Mouse (Mus musculus) brown adipose tissue, adult 24 weeks (tissue): ENCODE results near the gene Thsd7b. TPM values are rescaled to one million over a fixed set of nuclear protein-coding genes. Genes with fewer than 3 reads are reported as not detected.

Source experiments
- H3K27ac ChIP-seq: fragments of 200-500 bp; replicated peaks from 2 replicates; pipeline ENCODE4 v1.5.1; 2012; ENCODE audit warnings: low read depth, mild to moderate bottlenecking, low read length
- H3K4me1 ChIP-seq: fragments of 200-500 bp; 2 replicates; pipeline ENCODE4 v1.6.1; 2012; ENCODE audit warnings: low read length, mixed read lengths; ENCODE audit not compliant: control insufficient read depth, insufficient read depth, insufficient read length
- H3K4me3 ChIP-seq: fragments of 200-500 bp; 2 replicates; pipeline ENCODE4 v1.5.1; 2012; ENCODE audit warnings: low read depth, mild to moderate bottlenecking, low read length, moderate library complexity; ENCODE audit not compliant: insufficient read depth
- polyA plus RNA-seq: library from polyadenylated mRNA; stranded (reverse); fragments of >200 nt; gene quantifications from 2 replicates; pipeline ENCODE4 v1.2.4, GENCODE M21; 2012; ENCODE audit not compliant: missing spikeins, insufficient read depth, insufficient read length

Thsd7b gene
- polyA plus RNA-seq, 1 experiment: not detected

DNA sequence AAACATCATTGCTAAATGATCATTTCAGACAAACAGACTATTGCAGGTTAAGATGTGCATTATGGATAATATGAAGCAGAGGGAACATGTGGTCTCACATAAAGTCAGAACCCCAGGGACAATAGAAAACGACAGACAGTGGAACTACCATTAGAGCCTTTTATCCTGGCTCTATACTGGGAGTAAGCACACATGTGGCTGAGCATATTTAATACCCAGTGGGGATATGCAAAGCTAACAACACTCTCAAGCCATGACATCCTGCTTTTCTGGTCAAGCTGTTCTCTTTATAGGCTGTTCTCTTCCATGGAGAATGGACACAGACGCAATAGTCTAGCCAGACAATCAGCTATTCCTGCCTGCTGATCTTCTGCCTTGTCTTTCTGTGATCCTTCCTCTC, 191.3 kb downstream of the Thsd7b start:
- no peak overlapping the region for H3K4me3 ChIP-seq
- no peaks in the 10 kb centered on the region for H3K4me1 ChIP-seq
- no peak overlapping the region for H3K27ac ChIP-seq

GRCm38 (mm10) chr1:129473504-129473903, 200.4 kb downstream of the Thsd7b start:
- Histone ChIP-seq H3K27ac (no peak overlapping the region), H3K4me1 (no peaks in the 10 kb centered on the region), H3K4me3 (no peak overlapping the region)

DNA sequence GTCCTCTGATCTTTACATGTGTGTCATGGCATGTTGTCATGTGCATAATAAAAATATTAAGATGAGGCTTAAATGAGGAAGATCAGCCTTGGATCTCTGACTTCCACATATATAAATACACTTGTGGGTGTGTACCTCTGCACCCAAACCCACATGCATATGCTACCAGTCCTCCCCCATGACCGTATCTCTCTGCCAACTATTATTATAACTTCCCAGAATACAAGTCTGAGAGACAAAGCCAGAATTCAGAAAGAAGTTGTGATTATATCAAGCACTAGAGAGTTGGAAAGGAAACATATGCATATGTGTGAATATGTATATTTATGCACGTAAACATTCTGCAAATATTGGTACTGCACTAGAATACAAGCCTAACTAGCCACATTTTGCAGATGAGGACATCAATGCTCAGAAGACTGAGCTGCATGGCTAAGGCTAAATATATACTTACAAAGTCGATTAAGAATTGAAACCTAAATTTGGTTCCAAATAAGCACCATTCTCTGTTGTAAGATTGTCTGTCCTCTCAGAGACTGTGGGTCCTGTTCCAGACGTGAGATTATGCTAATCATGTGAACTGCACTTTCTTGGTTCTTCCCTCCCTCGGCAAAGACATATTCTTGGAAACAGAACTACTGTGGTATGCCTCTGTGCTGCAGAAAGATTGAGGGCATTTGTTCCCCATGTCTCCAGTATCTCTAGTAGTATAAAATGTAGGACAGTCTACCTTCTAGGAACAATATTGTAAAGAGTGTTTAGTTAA, 211.3 kb downstream of the Thsd7b start:
- no peak overlapping the region for H3K4me3 ChIP-seq
- no peaks in the 10 kb centered on the region for H3K4me1 ChIP-seq
- no peak overlapping the region for H3K27ac ChIP-seq

DNA sequence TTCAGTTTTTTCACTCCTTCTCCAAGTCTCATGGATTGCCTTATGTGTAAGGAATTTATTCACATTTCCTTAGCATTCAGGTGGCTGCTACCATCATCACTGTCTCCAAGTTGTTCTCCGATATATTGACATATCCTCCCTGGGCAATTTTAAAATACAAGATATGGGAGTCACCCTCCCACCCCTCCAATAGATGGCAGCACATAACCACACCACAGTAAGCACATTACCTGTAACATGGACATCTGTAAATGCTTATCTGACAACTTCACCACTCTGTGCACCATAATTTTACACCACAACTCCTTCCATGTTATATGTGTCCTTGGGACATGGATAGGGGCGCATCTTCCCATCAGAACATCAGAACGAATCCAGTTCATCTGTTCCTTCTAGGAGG, 218.0 kb downstream of the Thsd7b start:
- Histone ChIP-seq H3K4me1 (no peaks in the 10 kb centered on the region), H3K4me3 (no peak overlapping the region), H3K27ac (no peak overlapping the region)

GRCm38 (mm10) chr1:129493929-129494328, 220.8 kb downstream of the Thsd7b start:
- no peaks in the 10 kb centered on the region for H3K4me1 ChIP-seq
- no peak overlapping the region for H3K27ac ChIP-seq
- no peak overlapping the region for H3K4me3 ChIP-seq

DNA sequence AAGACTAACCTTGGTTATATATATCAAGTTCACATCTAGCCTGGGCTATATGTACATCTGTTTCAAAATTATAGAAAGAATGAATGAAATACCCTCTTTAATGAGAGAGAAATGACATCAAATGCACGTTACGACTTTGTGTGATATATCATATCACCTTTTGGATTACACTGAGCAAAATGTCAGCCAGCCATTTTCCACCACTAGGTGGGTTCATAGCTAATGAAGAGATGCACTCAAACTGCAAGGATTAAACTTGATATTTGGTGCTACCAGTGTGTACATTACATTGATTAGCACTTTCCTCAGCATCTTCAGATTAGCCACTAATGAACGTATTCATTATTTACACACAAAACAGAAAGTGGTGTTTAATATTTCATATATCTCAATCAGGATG, 228.6 kb downstream of the Thsd7b start:
- Histone ChIP-seq H3K4me3 (no peak overlapping the region), H3K4me1 (no peaks in the 10 kb centered on the region), H3K27ac (no peak overlapping the region)

- H3K27ac ChIP-seq: no peak overlapping the region
- no peaks in the 10 kb centered on the region for H3K4me1 ChIP-seq
- no peak overlapping the region for H3K4me3 ChIP-seq
These were observed 243.3 kb downstream of the Thsd7b start for GRCm38 (mm10) chr1:129516379-129516778.

DNA sequence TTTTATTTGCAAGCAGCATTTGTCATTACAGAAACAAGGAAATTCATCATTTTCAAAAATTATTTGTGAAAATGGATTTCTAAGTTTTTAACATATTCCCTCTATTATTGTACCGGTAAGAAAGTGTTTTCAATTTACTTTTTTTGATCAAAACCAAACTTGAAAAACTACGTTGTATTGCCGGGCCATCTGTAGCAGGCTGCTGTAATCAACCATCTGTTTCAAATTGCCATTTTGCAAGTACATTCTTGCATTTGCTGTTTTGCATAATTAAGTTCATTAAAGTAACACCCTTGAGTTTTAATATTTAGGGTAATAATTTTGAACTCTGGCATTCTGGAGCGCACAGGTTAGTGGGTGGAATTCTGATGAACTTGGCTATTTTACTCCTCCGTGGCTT, 246.6 kb downstream of the Thsd7b start:
- Histone ChIP-seq H3K27ac (no peak overlapping the region), H3K4me1 (no peaks in the 10 kb centered on the region), H3K4me3 (no peak overlapping the region)

DNA sequence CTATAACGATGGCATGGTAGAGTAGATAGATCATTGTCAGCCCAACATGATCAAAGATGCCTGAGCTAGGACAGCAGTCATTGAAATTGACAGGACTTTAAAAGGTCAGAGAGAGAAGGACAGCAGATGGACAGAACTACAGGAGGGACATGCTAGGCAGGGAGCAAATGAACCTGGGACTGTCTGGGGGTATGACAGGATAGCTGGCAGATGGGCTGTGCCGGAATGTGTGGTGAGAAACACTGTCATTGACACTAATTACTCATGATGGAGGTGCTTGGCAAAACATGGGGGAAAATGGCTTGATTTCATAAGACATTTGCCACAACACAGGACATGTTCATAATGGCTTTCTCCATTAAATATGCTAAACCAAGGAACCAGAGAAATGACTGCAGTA, 253.9 kb downstream of the Thsd7b start:
- Histone ChIP-seq H3K4me3 (no peak overlapping the region), H3K4me1 (no peaks in the 10 kb centered on the region), H3K27ac (no peak overlapping the region)

- no peak overlapping the region for H3K4me3 ChIP-seq
- no peak overlapping the region for H3K27ac ChIP-seq
- no peaks in the 10 kb centered on the region for H3K4me1 ChIP-seq
These were observed 259.1 kb downstream of the Thsd7b start for GRCm38 (mm10) chr1:129532206-129532605.

GRCm38 (mm10) chr1:129538508-129538907, 265.4 kb downstream of the Thsd7b start:
- Histone ChIP-seq H3K4me3 (no peak overlapping the region), H3K27ac (no peak overlapping the region), H3K4me1 (no peaks in the 10 kb centered on the region)

- no peaks in the 10 kb centered on the region for H3K4me1 ChIP-seq
- H3K4me3 ChIP-seq: no peak overlapping the region
- no peak overlapping the region for H3K27ac ChIP-seq
These were observed 265.9 kb downstream of the Thsd7b start for GRCm38 (mm10) chr1:129538970-129539369.

GRCm38 (mm10) chr1:129540751-129541150, 267.6 kb downstream of the Thsd7b start:
- H3K27ac ChIP-seq: no peak overlapping the region
- H3K4me3 ChIP-seq: no peak overlapping the region
- no peaks in the 10 kb centered on the region for H3K4me1 ChIP-seq

GRCm38 (mm10) chr1:129542563-129543146, 269.6 kb downstream of the Thsd7b start:
- Histone ChIP-seq H3K27ac (no peak overlapping the region), H3K4me3 (no peak overlapping the region), H3K4me1 (no peaks in the 10 kb centered on the region)

- Histone ChIP-seq H3K4me3 (no peak overlapping the region), H3K27ac (no peak overlapping the region), H3K4me1 (no peaks in the 10 kb centered on the region)
These were observed 270.1 kb downstream of the Thsd7b start for GRCm38 (mm10) chr1:129543169-129543568.

- Histone ChIP-seq H3K27ac (no peak overlapping the region), H3K4me1 (no peaks in the 10 kb centered on the region), H3K4me3 (no peak overlapping the region)
These were observed 285.0 kb downstream of the Thsd7b start for GRCm38 (mm10) chr1:129558054-129558453.
